In the genomic region with DNA sequence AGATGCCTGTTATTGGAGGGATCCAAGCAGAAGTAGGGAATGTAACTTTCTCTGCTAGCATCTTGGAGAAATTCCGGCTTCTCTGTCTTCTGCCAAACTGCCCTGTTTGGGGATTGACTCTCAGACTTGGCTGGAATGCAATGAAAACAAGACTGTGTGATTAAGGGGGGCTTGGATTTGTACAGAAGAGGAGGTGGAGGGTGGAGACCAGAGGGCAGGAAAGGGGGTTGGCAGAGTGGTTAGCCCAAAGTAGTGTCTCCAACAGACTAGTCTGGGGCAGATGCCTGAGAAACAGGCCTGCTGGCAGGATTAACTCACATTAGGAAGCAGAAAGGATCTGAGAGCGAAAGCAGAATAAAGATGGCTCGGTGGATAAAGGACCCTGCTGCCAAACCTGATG, we compare ENCODE assay signal across 11 mouse cellular contexts. TPM values are rescaled to one million over a fixed set of nuclear protein-coding genes. Genes with fewer than 3 reads are reported as not detected.
A peak's percentile ranks its signal among the peaks of the same experiment; 100 is the strongest.
DNase-seq lines count a peak whose midpoint lies in the region; ATAC-seq and TF ChIP-seq lines count a peak whose summit lies in the region.
"Had no signal": no experiment of that assay in that cellular context is flagged by ENCODE, and none has a peak within 500 bp of the region (broad histone marks: within the 10 kb centered on the region; RNA-seq: fewer than 3 reads in every experiment).

No protein-coding gene starts in this region.

- no peaks in the 10 kb centered on the region for H3K9me3 ChIP-seq in heart, embryonic 12.5 days (replicated peaks)
- H3K9me3 ChIP-seq in lung, embryonic 14.5 days (ENCODE audit: low read depth, low read length) = no peaks in the 10 kb centered on the region
- H3K9me3 ChIP-seq: midbrain, embryonic 12.5 days had no signal

- peak; percentile 45 for DNase-seq in gastrocnemius, adult 2 months
- DNase-seq in gastrocnemius, postnatal 10 days = no peak
- peak; percentile 72 for DNase-seq in NIH3T3 (ENCODE audit: low read depth)
- peak; percentile 69 for DNase-seq in lung, embryonic 14.5 days
- DNase-seq in spleen, adult 12 weeks (ENCODE audit: low spot score) = no peak
- DNase-seq in thymus, postnatal 36 days = no peak
- no peak for DNase-seq in yolk sac, embryonic 10.5 days (ENCODE audit: low spot score)
- DNase-seq: B cell, adult 2 months; right cerebral cortex, adult 18-20 months had no signal

- peak overlapping the region; percentile 75 for H3K4me2 ChIP-seq in heart, embryonic 12.5 days
- peak overlapping the region; percentile 84 for H3K4me2 ChIP-seq in lung, embryonic 14.5 days
- H3K4me2 ChIP-seq: midbrain, embryonic 12.5 days had no signal

- TF ChIP-seq CTCF in gastrocnemius, adult 2 months (IDR thresholded peaks at IDR 0.05) = no peak
- no peak for TF ChIP-seq CTCF in lung, embryonic 14.5 days (IDR thresholded peaks at IDR 0.05; ENCODE audit: low read depth)

- H3K4me3 ChIP-seq in gastrocnemius, adult 2 months = peak overlapping the region; percentile 77
- H3K4me3 ChIP-seq in heart, embryonic 12.5 days = no peak overlapping the region
- peak overlapping the region; percentile 69; the same call in 1 of the 2 replicates for H3K4me3 ChIP-seq in lung, embryonic 14.5 days (ENCODE audit: low read depth, low read length)
- H3K4me3 ChIP-seq: midbrain, embryonic 12.5 days had no signal

- H3K27ac ChIP-seq in gastrocnemius, adult 2 months = peak overlapping the region; percentile 89
- peak overlapping the region; percentile 24; the same call in 1 of the 2 replicates for H3K27ac ChIP-seq in heart, embryonic 12.5 days (ENCODE audit: poor library complexity, severe bottlenecking)
- peak overlapping the region; percentile 82 for H3K27ac ChIP-seq in lung, embryonic 14.5 days (ENCODE audit: low read depth)
- H3K27ac ChIP-seq: midbrain, embryonic 12.5 days had no signal

- no peak for ATAC-seq in heart, embryonic 12.5 days (ENCODE audit: insufficient number of reproducible peaks, low FRiP score)
- no peak for ATAC-seq in lung, embryonic 14.5 days (ENCODE audit: insufficient read depth)

- H3K9ac ChIP-seq in heart, embryonic 12.5 days = no peak overlapping the region
- H3K9ac ChIP-seq in lung, embryonic 14.5 days = no peak overlapping the region
- H3K9ac ChIP-seq: midbrain, embryonic 12.5 days had no signal

- H3K4me1 ChIP-seq in heart, embryonic 12.5 days (replicated peaks) = peaks cover 21% of the 10 kb centered on the region
- H3K4me1 ChIP-seq in lung, embryonic 14.5 days (ENCODE audit: insufficient read depth) = peaks cover 22% of the 10 kb centered on the region

- WGBS in heart, embryonic 12.5 days = 62% methylated on average over 3 of the region's 3 CpGs
- WGBS in lung, embryonic 14.5 days = 59% methylated on average over 3 of the region's 3 CpGs

- H3K36me3 ChIP-seq in heart, embryonic 12.5 days = peaks cover 41% of the 10 kb centered on the region
- H3K36me3 ChIP-seq in lung, embryonic 14.5 days (ENCODE audit: insufficient read depth) = peaks cover 43% of the 10 kb centered on the region

- intact Hi-C loops in gastrocnemius, adult 2 months (cut with DNase I) = no loop called here

- H3K27me3 ChIP-seq in heart, embryonic 12.5 days (replicated peaks) = no peaks in the 10 kb centered on the region
- H3K27me3 ChIP-seq in lung, embryonic 14.5 days (ENCODE audit: insufficient read depth, low read length) = no peaks in the 10 kb centered on the region
- H3K27me3 ChIP-seq: midbrain, embryonic 12.5 days had no signal

RNA-seq across cellular contexts. Expression of a gene that starts 2.5 kb away (rescaled TPM):
- total RNA-seq in gastrocnemius, adult 2 months (2021) = 1 to 10 TPM; 7.4 TPM
- total RNA-seq in gastrocnemius, postnatal 10 days (2021) = 10 to 100 TPM; 24.1 to 44.4 TPM
- polyA plus RNA-seq in heart, embryonic 12.5 days (2016; fragmentation: Nextera tagmentation; extraction: Ambion mirVana) = 44.1 and 49.0 TPM in 2 replicates
- 117 and 126 TPM in 2 replicates for polyA plus RNA-seq in lung, embryonic 14.5 days (2014; fragmentation: Nextera tagmentation; extraction: Ambion mirVana)

RNA-seq across cellular contexts. Expression of a gene that starts 29.0 kb away (rescaled TPM):
- total RNA-seq in gastrocnemius, adult 2 months (2021) = under 1 TPM; 0.50 to 0.66 TPM
- 1 to 10 TPM; 1.2 to 2.5 TPM for total RNA-seq in gastrocnemius, postnatal 10 days (2021)
- 1.6 and 1.9 TPM in 2 replicates for polyA plus RNA-seq in heart, embryonic 12.5 days (2016; fragmentation: Nextera tagmentation; extraction: Ambion mirVana)
- 4.3 and 4.7 TPM in 2 replicates for polyA plus RNA-seq in lung, embryonic 14.5 days (2014; fragmentation: Nextera tagmentation; extraction: Ambion mirVana)

Comparison
In these comparisons a context has a peak if more than half of its experiments do, and no peak if none do; other contexts are left out.
1. DNase-seq: peak in gastrocnemius, adult 2 months (single experiment), NIH3T3 (single experiment) and lung, embryonic 14.5 days (single experiment); none in gastrocnemius, postnatal 10 days (single experiment), spleen, adult 12 weeks (single experiment), thymus, postnatal 36 days (0 of 2) and yolk sac, embryonic 10.5 days (single experiment).
2. H3K27ac ChIP-seq: peak in every context shown above with its lines; median percentile 89 in gastrocnemius, adult 2 months; 82 in lung, embryonic 14.5 days; 24 in heart, embryonic 12.5 days.